Mouse (Mus musculus): ENCODE data around the gene 4931440F15Rik. TPM values are rescaled to one million over a fixed set of nuclear protein-coding genes. Genes with fewer than 3 reads are reported as not detected.
A peak's percentile ranks its signal among the peaks of the same experiment; 100 is the strongest.
"Not testable (repeated sequence)": the region's sequence is repeated elsewhere in the genome, so short reads cannot be mapped to it uniquely, and the experiment has no call there.

Gene 4931440F15Rik
- polyA plus RNA-seq (2012; rRNA removed) (0.09 and 0.13 TPM in 2 replicates), polyA plus RNA-seq (2014; fragmentation: Nextera tagmentation; extraction: Ambion mirVana) (0.22 and 0.28 TPM in 2 replicates)

DNA sequence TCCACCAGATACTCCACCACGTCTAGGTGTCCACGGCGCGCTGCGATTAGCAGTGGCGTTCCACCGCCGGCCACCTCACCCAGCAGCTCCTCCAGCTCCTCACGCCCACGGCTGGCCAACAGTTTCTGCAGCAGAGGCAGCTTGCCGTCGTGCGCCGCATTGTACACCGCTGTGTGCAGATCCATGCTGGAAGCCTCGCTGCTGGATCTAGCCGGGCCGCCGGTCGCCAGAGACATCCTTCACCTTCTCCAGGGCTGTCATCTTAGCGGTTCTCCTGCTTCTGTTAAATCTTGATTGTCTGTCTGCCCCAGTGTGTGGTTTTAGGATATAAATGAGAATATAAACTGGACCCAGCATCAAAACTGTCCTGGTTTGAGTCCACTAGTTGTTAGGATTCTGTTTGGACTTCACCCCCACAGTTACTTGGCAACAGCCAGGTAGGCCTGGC, at the start of gene 4931440F15Rik:
Gene 4931440F15Rik (minus strand): TSS at position 398 of the 448 bp plus-strand sequence.
- H3K9me3 ChIP-seq (ENCODE audit: control insufficient read depth, low read length); H3K9ac ChIP-seq (ENCODE audit: low read depth, low read length, severe bottlenecking); H3K4me1 ChIP-seq (ENCODE audit: control insufficient read depth, insufficient read depth, low read length); H3K27ac ChIP-seq (replicated peaks; ENCODE audit: low read depth, low read length); H3K36me3 ChIP-seq (ENCODE audit: control insufficient read depth, insufficient read depth, low read length); DNase-seq (ENCODE audit: low spot score): not testable (repeated sequence)
- 51% methylated on average over 20 of the region's 21 CpGs for WGBS
- H3K27me3 ChIP-seq (ENCODE audit: control insufficient read depth, insufficient read depth, low read length), result 0 out of 2 replicates have a peak, but pooled peaks cover 18% of the 10 kb centered on the region
- ATAC-seq (ENCODE audit: low FRiP score, low read depth), result 0 out of 2 replicates have a peak, but pooled peaks have one; percentile 14
- peak within 1 kb of the TSS; percentile 45 for H3K4me2 ChIP-seq (replicated peaks; ENCODE audit: low read depth, low read length, severe bottlenecking)
- H3K4me3 ChIP-seq (replicated peaks; ENCODE audit: low read length), result peak within 1 kb of the TSS; percentile 26

DNA sequence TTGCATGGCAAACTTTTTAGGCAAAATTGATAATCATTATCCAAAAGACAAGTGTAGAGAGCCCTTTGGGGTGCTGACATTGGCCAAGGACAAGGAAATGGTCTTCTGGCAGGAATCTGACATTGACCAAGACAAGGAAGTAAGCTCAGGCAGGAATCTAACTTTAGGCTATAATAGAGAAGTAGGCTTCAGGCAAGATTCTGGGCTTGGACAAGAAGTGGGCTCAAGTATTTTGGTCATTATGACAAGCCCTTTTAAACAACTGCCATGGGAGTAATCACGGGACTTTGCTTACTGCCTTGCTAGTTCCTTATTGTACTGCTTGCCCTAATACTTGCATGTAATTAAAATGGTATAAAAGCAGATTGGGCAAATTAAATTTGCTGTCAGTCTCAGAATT, 49.3 kb upstream of the 4931440F15Rik start:
- not testable (repeated sequence) for H3K4me2 ChIP-seq (replicated peaks; ENCODE audit: low read depth, low read length, severe bottlenecking); H3K36me3 ChIP-seq (ENCODE audit: control insufficient read depth, insufficient read depth, low read length); ATAC-seq (ENCODE audit: low FRiP score, low read depth); H3K27ac ChIP-seq (replicated peaks; ENCODE audit: low read depth, low read length); H3K27me3 ChIP-seq (ENCODE audit: control insufficient read depth, insufficient read depth, low read length); H3K4me3 ChIP-seq (replicated peaks; ENCODE audit: low read length); H3K9me3 ChIP-seq (ENCODE audit: control insufficient read depth, low read length); H3K4me1 ChIP-seq (ENCODE audit: control insufficient read depth, insufficient read depth, low read length); DNase-seq (ENCODE audit: low spot score); H3K9ac ChIP-seq (ENCODE audit: low read depth, low read length, severe bottlenecking)
- WGBS, result 88% methylated on average over 1 of the region's 1 CpGs

DNA sequence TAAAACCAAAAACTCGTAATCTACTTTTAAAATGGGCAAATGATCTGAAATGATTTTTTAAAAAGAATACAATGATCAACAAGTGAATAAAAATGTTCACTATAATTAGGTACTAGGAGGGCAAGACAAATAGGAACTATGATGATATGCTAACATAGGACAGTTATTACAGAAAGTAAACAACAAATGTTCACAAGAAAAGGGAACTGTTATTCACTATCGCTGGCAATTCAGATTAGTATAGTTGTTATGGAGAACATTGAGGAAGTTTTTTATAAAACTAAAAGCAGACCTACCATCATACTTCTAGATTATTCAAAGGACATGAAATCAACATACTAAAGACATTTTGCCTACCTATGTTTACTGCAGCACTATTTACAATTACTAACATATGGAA, 44.7 kb upstream of the 4931440F15Rik start:
- Histone ChIP-seq H3K36me3 (ENCODE audit: control insufficient read depth, insufficient read depth, low read length) (no peaks in the 10 kb centered on the region), H3K9ac (ENCODE audit: low read depth, low read length, severe bottlenecking) (no peak overlapping the region), H3K4me3 (replicated peaks; ENCODE audit: low read length) (no peak overlapping the region), H3K4me1 (ENCODE audit: control insufficient read depth, insufficient read depth, low read length) (no peaks in the 10 kb centered on the region), H3K4me2 (replicated peaks; ENCODE audit: low read depth, low read length, severe bottlenecking) (no peak overlapping the region), H3K27ac (replicated peaks; ENCODE audit: low read depth, low read length) (no peak overlapping the region), H3K9me3 (ENCODE audit: control insufficient read depth, low read length) (no peaks in the 10 kb centered on the region), H3K27me3 (ENCODE audit: control insufficient read depth, insufficient read depth, low read length) (no peaks in the 10 kb centered on the region)
- DNase-seq (ENCODE audit: low spot score) (no peak), ATAC-seq (ENCODE audit: low FRiP score, low read depth) (no peak)
- WGBS, result 85% methylated on average over 2 of the region's 2 CpGs
- TF ChIP-seq POLR2A (IDR thresholded peaks at IDR 0.05; ENCODE audit: borderline replicate concordance, extremely low read depth, insufficient read depth, insufficient read length), result no peak

DNA sequence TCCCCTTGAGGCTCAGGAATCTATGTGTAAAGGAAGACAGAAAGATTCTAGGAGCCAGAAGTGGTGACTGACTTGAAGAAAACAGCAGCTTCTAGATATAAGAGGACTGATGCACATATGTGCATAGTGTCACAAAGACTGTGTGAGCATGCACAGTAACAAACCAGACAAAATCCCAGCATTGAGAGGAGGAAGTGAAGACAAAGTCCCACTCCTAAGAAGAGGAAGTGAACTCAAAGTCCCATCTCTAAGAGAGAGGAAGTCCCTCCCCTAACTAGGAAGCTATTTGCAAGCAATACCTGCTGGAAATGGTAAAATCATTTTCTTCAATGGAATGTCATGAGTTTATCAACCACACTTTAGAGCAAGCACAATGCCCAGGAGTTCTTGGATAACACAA, 38.8 kb upstream of the 4931440F15Rik start:
- DNase-seq (ENCODE audit: low spot score), result no peak
- Histone ChIP-seq H3K36me3 (ENCODE audit: control insufficient read depth, insufficient read depth, low read length) (no peaks in the 10 kb centered on the region), H3K27ac (replicated peaks; ENCODE audit: low read depth, low read length) (no peak overlapping the region), H3K9ac (ENCODE audit: low read depth, low read length, severe bottlenecking) (no peak overlapping the region), H3K4me2 (replicated peaks; ENCODE audit: low read depth, low read length, severe bottlenecking) (no peak overlapping the region), H3K27me3 (ENCODE audit: control insufficient read depth, insufficient read depth, low read length) (no peaks in the 10 kb centered on the region), H3K4me3 (replicated peaks; ENCODE audit: low read length) (no peak overlapping the region), H3K4me1 (ENCODE audit: control insufficient read depth, insufficient read depth, low read length) (no peaks in the 10 kb centered on the region), H3K9me3 (ENCODE audit: control insufficient read depth, low read length) (no peaks in the 10 kb centered on the region)
- no peak for TF ChIP-seq POLR2A (IDR thresholded peaks at IDR 0.05; ENCODE audit: borderline replicate concordance, extremely low read depth, insufficient read depth, insufficient read length)
- ATAC-seq (ENCODE audit: low FRiP score, low read depth), result no peak

DNA sequence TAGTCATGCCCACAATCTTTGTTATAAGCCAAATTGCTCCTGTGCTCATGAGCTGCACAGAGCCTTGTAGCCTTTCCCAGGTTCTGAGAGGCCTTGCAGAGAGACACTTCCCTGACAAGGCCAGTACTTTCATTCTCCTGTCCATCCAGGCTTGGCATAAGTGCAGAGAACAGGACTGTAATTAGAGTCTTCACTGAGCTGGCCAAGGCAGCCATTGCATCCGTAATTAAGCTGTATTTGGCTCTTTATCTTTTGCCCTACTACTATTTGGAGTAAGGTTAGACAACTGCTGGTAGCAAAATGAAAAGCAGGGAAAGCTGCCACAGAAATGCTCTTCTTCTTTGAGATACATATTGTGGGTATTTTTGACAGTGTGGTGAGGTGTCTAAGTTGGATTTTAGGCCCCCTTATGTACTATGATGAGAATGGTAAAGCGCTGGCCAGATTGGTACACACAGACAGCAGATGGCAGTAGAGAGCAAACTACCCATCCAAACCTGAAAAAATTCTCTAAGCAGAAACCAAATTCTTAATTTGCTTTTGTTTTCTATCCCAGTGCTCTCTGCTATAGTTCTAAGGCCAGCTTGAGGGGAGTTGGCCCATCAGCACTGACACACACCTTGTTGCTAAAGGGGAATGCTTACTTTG, 36.4 kb upstream of the 4931440F15Rik start:
- Histone ChIP-seq H3K4me3 (replicated peaks; ENCODE audit: low read length) (no peak overlapping the region), H3K9me3 (ENCODE audit: control insufficient read depth, low read length) (no peaks in the 10 kb centered on the region), H3K36me3 (ENCODE audit: control insufficient read depth, insufficient read depth, low read length) (no peaks in the 10 kb centered on the region), H3K27me3 (ENCODE audit: control insufficient read depth, insufficient read depth, low read length) (no peaks in the 10 kb centered on the region), H3K9ac (ENCODE audit: low read depth, low read length, severe bottlenecking) (no peak overlapping the region), H3K27ac (replicated peaks; ENCODE audit: low read depth, low read length) (no peak overlapping the region), H3K4me2 (replicated peaks; ENCODE audit: low read depth, low read length, severe bottlenecking) (no peak overlapping the region), H3K4me1 (ENCODE audit: control insufficient read depth, insufficient read depth, low read length) (no peaks in the 10 kb centered on the region)
- DNase-seq (ENCODE audit: low spot score) (peak; percentile 74), ATAC-seq (ENCODE audit: low FRiP score, low read depth) (no peak)
- 47% methylated on average over 2 of the region's 2 CpGs for WGBS
- TF ChIP-seq POLR2A (IDR thresholded peaks at IDR 0.05; ENCODE audit: borderline replicate concordance, extremely low read depth, insufficient read depth, insufficient read length), result no peak

Measured in limb, embryonic 14.5 days (tissue).